Mouse (Mus musculus) testis, adult 2 months (tissue): ENCODE data around the gene Kalrn. TPM values are rescaled to one million over a fixed set of nuclear protein-coding genes. Genes with fewer than 3 reads are reported as not detected.

ENCODE experiments used
- H3K27ac ChIP-seq: fragments of 200-500 bp; 2 replicates; pipeline ENCODE4 v1.5.1; 2012; ENCODE audit warnings: low read depth, low read length; ENCODE audit not compliant: control insufficient read depth, insufficient read depth
- H3K27me3 ChIP-seq: fragments of 200-500 bp; 2 replicates; pipeline ENCODE4 v1.6.1; 2012; ENCODE audit warnings: mild to moderate bottlenecking, low read length, moderate library complexity; ENCODE audit not compliant: control insufficient read depth, insufficient read depth
- H3K36me3 ChIP-seq: fragments of 200-500 bp; 2 replicates; pipeline ENCODE4 v1.6.1; 2012; ENCODE audit warnings: mild to moderate bottlenecking, low read length; ENCODE audit not compliant: control insufficient read depth, insufficient read depth
- H3K4me1 ChIP-seq: fragments of 200-500 bp; 2 replicates; pipeline ENCODE4 v1.6.1; 2012; ENCODE audit warnings: low read length; ENCODE audit not compliant: control insufficient read depth, insufficient read depth
- H3K4me3 ChIP-seq: fragments of 200-500 bp; 2 replicates; pipeline ENCODE4 v1.5.1; 2012; ENCODE audit warnings: low read depth, mild to moderate bottlenecking, low read length, moderate library complexity, mixed read lengths; ENCODE audit not compliant: control insufficient read depth
- CTCF ChIP-seq: fragments of 200-500 bp; IDR thresholded peaks from 2 replicates; pipeline ENCODE4 v1.5.1; 2012; ENCODE audit warnings: low read depth, mild to moderate bottlenecking, inconsistent platforms, low read length, moderate library complexity; ENCODE audit not compliant: control insufficient read depth, insufficient read depth, insufficient replicate concordance
- POLR2A ChIP-seq: fragments of 200-500 bp; IDR thresholded peaks from 2 replicates; pipeline ENCODE4 v1.6.1; 2012; ENCODE audit warnings: low read depth, mild to moderate bottlenecking, inconsistent platforms, low read length, moderate library complexity; ENCODE audit not compliant: control insufficient read depth
- polyA plus RNA-seq: library from polyadenylated mRNA; depleted of rRNA; stranded (reverse); fragments of >200 nt; gene quantifications from 2 replicates; pipeline ENCODE4 v1.2.3, GENCODE M21; 2012

Kalrn gene
- polyA plus RNA-seq, 1 experiment: 5.7 TPM

- Histone ChIP-seq H3K27me3 (no peaks in the 10 kb centered on the region), H3K27ac (no peak overlapping the region), H3K4me1 (no peaks in the 10 kb centered on the region; the same call in 1 of the 2 replicates), H3K4me3 (no peak overlapping the region), H3K36me3 (no peaks in the 10 kb centered on the region)
- no peak for TF ChIP-seq CTCF
- TF ChIP-seq POLR2A: no peak
Observed at GRCm38 (mm10) chr16:34376166-34376857, 197.0 kb downstream of the Kalrn start.

GRCm38 (mm10) chr16:34373519-34373918 lies 199.8 kb downstream of the Kalrn start:
- Histone ChIP-seq H3K4me1 (peaks cover 4% of the 10 kb centered on the region), H3K27me3 (no peaks in the 10 kb centered on the region), H3K36me3 (no peaks in the 10 kb centered on the region), H3K4me3 (no peak overlapping the region), H3K27ac (no peak overlapping the region)
- TF ChIP-seq CTCF: no peak
- TF ChIP-seq POLR2A: no peak

GRCm38 (mm10) chr16:34372103-34372741 lies 201.1 kb downstream of the Kalrn start:
- no peaks in the 10 kb centered on the region for H3K27me3 ChIP-seq
- H3K4me1 ChIP-seq: peaks cover 4% of the 10 kb centered on the region
- no peaks in the 10 kb centered on the region for H3K36me3 ChIP-seq
- H3K4me3 ChIP-seq: no peak overlapping the region
- TF ChIP-seq POLR2A (no peak), CTCF (no peak)
- H3K27ac ChIP-seq: no peak overlapping the region

- H3K36me3 ChIP-seq: no peaks in the 10 kb centered on the region
- no peak overlapping the region for H3K4me3 ChIP-seq
- no peaks in the 10 kb centered on the region for H3K27me3 ChIP-seq
- TF ChIP-seq POLR2A: no peak
- TF ChIP-seq CTCF: no peak
- H3K4me1 ChIP-seq: peaks cover 9% of the 10 kb centered on the region; the same call in 1 of the 2 replicates
- H3K27ac ChIP-seq: no peak overlapping the region
Observed at GRCm38 (mm10) chr16:34359206-34359605, 214.1 kb downstream of the Kalrn start.

GRCm38 (mm10) chr16:34355547-34355946 lies 217.8 kb downstream of the Kalrn start:
- H3K27me3 ChIP-seq: no peaks in the 10 kb centered on the region
- H3K4me3 ChIP-seq: no peak overlapping the region
- H3K27ac ChIP-seq: no peak overlapping the region
- H3K36me3 ChIP-seq: no peaks in the 10 kb centered on the region
- H3K4me1 ChIP-seq: peaks cover 9% of the 10 kb centered on the region; the same call in 1 of the 2 replicates
- TF ChIP-seq POLR2A: no peak
- no peak for TF ChIP-seq CTCF

- H3K36me3 ChIP-seq: no peaks in the 10 kb centered on the region
- no peak overlapping the region for H3K27ac ChIP-seq
- H3K27me3 ChIP-seq: no peaks in the 10 kb centered on the region
- peaks cover 9% of the 10 kb centered on the region; the same call in 1 of the 2 replicates for H3K4me1 ChIP-seq
- no peak overlapping the region for H3K4me3 ChIP-seq
- TF ChIP-seq CTCF (no peak), POLR2A (no peak)
Observed at GRCm38 (mm10) chr16:34354042-34354441, 219.3 kb downstream of the Kalrn start.

- TF ChIP-seq POLR2A: no peak
- TF ChIP-seq CTCF: no peak
- no peaks in the 10 kb centered on the region for H3K27me3 ChIP-seq
- no peak overlapping the region for H3K27ac ChIP-seq
- no peaks in the 10 kb centered on the region for H3K36me3 ChIP-seq
- no peak overlapping the region for H3K4me3 ChIP-seq
- peaks cover 9% of the 10 kb centered on the region; the same call in 1 of the 2 replicates for H3K4me1 ChIP-seq
Observed at GRCm38 (mm10) chr16:34352747-34353146, 220.6 kb downstream of the Kalrn start.
